Mouse (Mus musculus) E14TG2a.4 (cell line): Measurements from ENCODE around the gene Gm20388.
A peak's percentile ranks its signal among the peaks of the same experiment; 100 is the strongest.
"Not testable (repeated sequence)": the region's sequence is repeated elsewhere in the genome, so short reads cannot be mapped to it uniquely, and the experiment has no call there.

Experiments
- H3K27me3 ChIP-seq: 2 replicates; pipeline ENCODE4 v1.6.1; 2014; ENCODE audit warnings: low read length, control low read depth; ENCODE audit not compliant: insufficient read depth
- H3K36me3 ChIP-seq: 2 replicates; pipeline ENCODE4 v1.6.1; 2014; ENCODE audit warnings: low read length, control low read depth; ENCODE audit not compliant: insufficient read depth
- H3K4me1 ChIP-seq: replicated peaks from 2 replicates; pipeline ENCODE4 v1.6.1; 2014; ENCODE audit warnings: low read depth, low read length, control low read depth
- H3K4me3 ChIP-seq: replicated peaks from 2 replicates; pipeline ENCODE4 v1.5.1; 2014; ENCODE audit warnings: mild to moderate bottlenecking, low read length
- H3K9me3 ChIP-seq: 2 replicates; pipeline ENCODE4 v1.6.1; 2014; ENCODE audit warnings: low read length, control low read depth
- CTCF ChIP-seq: conservative IDR thresholded peaks from 2 replicates; pipeline ENCODE4 v1.5.1; 2014; ENCODE audit warnings: low read length
- NANOG ChIP-seq: IDR thresholded peaks from 2 replicates; pipeline ENCODE4 v1.6.1; 2014; ENCODE audit warnings: borderline replicate concordance, low read length, mixed read lengths
- POU5F1 ChIP-seq: IDR thresholded peaks from 2 replicates; pipeline ENCODE4 v1.6.1; 2014; ENCODE audit warnings: low read length, borderline replicate concordance

Gene Gm20388

GRCm38 (mm10) chr8:120795944-120796635 is 885.4 kb downstream of the Gm20388 start:
- TF ChIP-seq POU5F1 (no peak), NANOG (no peak), CTCF (peak; percentile 78)
- Histone ChIP-seq H3K4me1 (peaks cover 32% of the 10 kb centered on the region), H3K9me3 (no peaks in the 10 kb centered on the region), H3K27me3 (peaks cover 25% of the 10 kb centered on the region), H3K4me3 (no peak overlapping the region), H3K36me3 (no peaks in the 10 kb centered on the region)

- Histone ChIP-seq H3K4me3 (no peak overlapping the region), H3K4me1 (peaks cover 38% of the 10 kb centered on the region), H3K36me3 (no peaks in the 10 kb centered on the region), H3K27me3 (peaks cover 33% of the 10 kb centered on the region), H3K9me3 (no peaks in the 10 kb centered on the region)
- no peak for TF ChIP-seq CTCF
- no peak for TF ChIP-seq POU5F1
- TF ChIP-seq NANOG, result no peak
Observed at GRCm38 (mm10) chr8:120797019-120797727, 886.5 kb downstream of the Gm20388 start.

DNA sequence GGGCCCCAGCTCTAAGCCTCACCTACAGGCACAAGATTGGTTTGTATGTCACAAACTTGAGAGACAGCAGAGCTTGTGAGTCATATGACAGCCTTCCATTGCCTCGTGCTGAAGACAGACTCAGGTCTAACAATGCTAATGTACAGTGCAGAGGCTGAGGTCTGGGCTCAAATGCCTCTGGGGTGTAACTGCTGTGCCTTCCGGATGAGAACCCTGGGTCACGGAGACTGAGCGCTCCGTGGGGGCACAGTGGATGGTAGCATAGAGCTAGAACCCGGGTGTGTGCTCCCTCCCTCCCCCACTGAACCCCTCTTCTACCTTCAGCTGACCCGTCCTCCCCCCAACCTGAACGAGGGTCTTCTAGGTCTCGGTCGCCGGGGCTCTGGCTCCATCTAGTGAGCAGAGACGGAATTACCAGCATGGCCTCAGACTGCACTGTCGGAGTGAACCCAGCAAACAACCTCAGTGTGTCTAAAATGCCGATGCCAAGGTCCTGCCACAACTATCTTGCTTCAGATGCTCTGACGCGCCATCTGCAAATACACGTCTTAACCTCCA is 889.7 kb downstream of the Gm20388 start:
- Histone ChIP-seq H3K4me1 (peaks cover 55% of the 10 kb centered on the region), H3K4me3 (no peak overlapping the region), H3K9me3 (no peaks in the 10 kb centered on the region), H3K36me3 (no peaks in the 10 kb centered on the region), H3K27me3 (peaks cover 29% of the 10 kb centered on the region)
- TF ChIP-seq NANOG (no peak), CTCF (peak; percentile 95), POU5F1 (no peak)

- peaks cover 78% of the 10 kb centered on the region for H3K4me1 ChIP-seq
- TF ChIP-seq NANOG, result peak; percentile 65; the same call in 1 of the 2 replicates
- not testable (repeated sequence) for H3K9me3 ChIP-seq, H3K36me3 ChIP-seq
- H3K27me3 ChIP-seq, result peaks cover 49% of the 10 kb centered on the region
- H3K4me3 ChIP-seq, result peak overlapping the region; percentile 37; the same call in 1 of the 2 replicates
Observed at GRCm38 (mm10) chr8:120803661-120804375, 893.2 kb downstream of the Gm20388 start.

DNA sequence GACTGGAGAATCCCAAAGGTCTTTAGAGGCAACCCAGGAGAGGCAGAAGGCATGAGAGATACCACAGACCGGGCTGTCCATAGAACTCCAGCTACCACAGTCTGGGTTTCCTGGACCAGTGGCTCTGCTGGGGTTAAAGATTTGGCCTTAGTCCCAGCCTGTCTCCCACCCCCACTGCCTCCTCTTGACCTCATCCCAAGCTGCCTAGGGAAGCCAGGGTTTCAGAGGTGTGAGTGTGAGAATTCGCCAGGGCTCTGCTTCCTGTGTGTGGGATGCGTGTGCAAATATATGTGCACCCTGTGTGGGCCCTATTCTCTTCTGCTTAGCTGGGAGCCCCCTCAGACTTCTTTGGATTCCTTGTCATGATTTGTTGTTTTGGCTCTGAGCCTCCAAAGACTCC is 894.1 kb downstream of the Gm20388 start:
- H3K36me3 ChIP-seq, result no peaks in the 10 kb centered on the region
- peak overlapping the region; percentile 37; the same call in 1 of the 2 replicates for H3K4me3 ChIP-seq
- peaks cover 50% of the 10 kb centered on the region for H3K27me3 ChIP-seq
- H3K4me1 ChIP-seq, result peaks cover 78% of the 10 kb centered on the region
- no peaks in the 10 kb centered on the region for H3K9me3 ChIP-seq
- no peak for TF ChIP-seq NANOG

GRCm38 (mm10) chr8:120806780-120807264 is 896.2 kb downstream of the Gm20388 start:
- no peaks in the 10 kb centered on the region for H3K36me3 ChIP-seq
- no peaks in the 10 kb centered on the region for H3K9me3 ChIP-seq
- peaks cover 45% of the 10 kb centered on the region for H3K27me3 ChIP-seq
- no peak overlapping the region for H3K4me3 ChIP-seq
- TF ChIP-seq POU5F1 (no peak), NANOG (no peak), CTCF (no peak)
- peaks cover 57% of the 10 kb centered on the region for H3K4me1 ChIP-seq

DNA sequence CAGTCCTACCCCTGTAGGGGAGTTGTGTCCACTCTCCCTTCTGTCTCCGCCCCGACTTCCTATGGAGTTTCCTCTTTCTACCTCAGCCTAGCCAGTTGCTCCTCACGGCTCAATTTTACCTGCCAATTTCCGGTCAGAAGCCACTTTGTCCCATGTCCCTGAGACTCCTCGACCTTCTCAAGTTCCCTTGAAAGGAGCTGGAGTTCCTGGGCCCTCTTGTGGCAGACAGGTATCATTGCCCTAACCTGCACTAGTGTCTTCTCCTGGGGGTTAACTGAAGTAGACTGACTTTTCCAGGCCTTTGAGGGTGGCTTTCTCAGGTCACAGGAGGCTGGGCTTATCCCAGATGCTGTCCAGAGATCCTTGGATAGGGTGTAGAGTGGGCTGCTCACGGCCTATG is 897.1 kb downstream of the Gm20388 start:
- Histone ChIP-seq H3K4me1 (peaks cover 48% of the 10 kb centered on the region), H3K9me3 (no peaks in the 10 kb centered on the region), H3K27me3 (peaks cover 40% of the 10 kb centered on the region), H3K36me3 (no peaks in the 10 kb centered on the region), H3K4me3 (no peak overlapping the region)
- TF ChIP-seq CTCF (peak; percentile 50), POU5F1 (no peak), NANOG (no peak)

- no peak for TF ChIP-seq POU5F1
- TF ChIP-seq NANOG, result no peak
- TF ChIP-seq CTCF, result no peak
- Histone ChIP-seq H3K9me3 (no peaks in the 10 kb centered on the region), H3K4me1 (peaks cover 36% of the 10 kb centered on the region), H3K4me3 (no peak overlapping the region), H3K27me3 (peaks cover 43% of the 10 kb centered on the region), H3K36me3 (no peaks in the 10 kb centered on the region)
Observed at GRCm38 (mm10) chr8:120809050-120809449, 898.4 kb downstream of the Gm20388 start.
